Mouse (Mus musculus): ENCODE measurements around the gene Arrdc1. TPM values are rescaled to one million over a fixed set of nuclear protein-coding genes. Genes with fewer than 3 reads are reported as not detected.

Gene Arrdc1
- polyA plus RNA-seq, 1 experiment from 2014 or later, result 14.4 TPM

DNA sequence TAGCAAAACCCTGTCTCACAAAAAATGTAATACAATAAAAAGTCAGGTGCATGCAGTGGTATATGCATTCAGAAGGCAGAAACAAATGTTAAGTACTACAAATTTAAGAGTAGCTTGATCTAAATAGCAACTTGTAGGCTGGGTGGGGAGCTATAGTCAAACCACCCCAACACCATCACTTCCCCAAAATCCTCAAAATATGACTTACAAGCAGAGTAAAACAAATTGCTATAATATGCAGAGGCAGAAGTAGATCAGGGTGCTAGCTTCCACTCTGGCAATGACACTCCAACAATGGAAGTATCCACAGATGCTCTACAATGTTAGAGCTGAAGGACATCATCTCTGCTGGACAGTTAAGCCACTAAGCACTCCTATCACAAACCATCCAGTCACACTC, 22.5 kb downstream of the Arrdc1 start:
- no peak overlapping the region for H3K4me2 ChIP-seq (replicated peaks; ENCODE audit: low read depth, low read length)
- no peaks in the 10 kb centered on the region for H3K9me3 ChIP-seq (ENCODE audit: control insufficient read depth, low read length)
- no peak overlapping the region for H3K4me3 ChIP-seq (ENCODE audit: low read depth, low read length)
- ATAC-seq (ENCODE audit: low FRiP score), result no peak
- H3K36me3 ChIP-seq (ENCODE audit: control insufficient read depth, insufficient read depth, low read length), result no peaks in the 10 kb centered on the region
- no peak for DNase-seq (ENCODE audit: low spot score)
- no peak overlapping the region for H3K9ac ChIP-seq (ENCODE audit: low read depth, low read length)
- H3K4me1 ChIP-seq (replicated peaks; ENCODE audit: control insufficient read depth, insufficient read depth, low read length), result peaks cover under 1% of the 10 kb centered on the region; the same call in 1 of the 2 replicates
- H3K27ac ChIP-seq (ENCODE audit: low read depth, low read length), result no peak overlapping the region
- H3K27me3 ChIP-seq (ENCODE audit: control insufficient read depth, insufficient read depth, low read length), result no peaks in the 10 kb centered on the region

DNA sequence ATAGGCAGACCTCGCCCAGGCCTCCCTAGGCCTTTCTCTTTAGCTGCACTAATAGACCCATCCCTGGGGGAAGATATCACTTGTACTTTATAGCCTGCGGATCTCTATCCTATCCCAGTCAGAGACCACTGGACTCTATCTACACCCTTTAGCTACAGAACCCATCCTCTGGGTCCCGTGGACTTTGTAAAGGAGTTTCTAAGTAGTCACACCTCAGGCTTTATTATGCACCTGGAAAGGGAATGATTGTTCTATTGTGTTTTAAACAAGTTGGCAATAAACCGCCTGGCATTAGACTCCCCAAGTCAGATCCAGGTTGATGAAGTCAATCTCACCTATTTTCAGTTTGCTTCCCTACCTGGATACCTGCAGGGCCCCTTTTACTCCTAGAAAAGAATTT, 22.9 kb downstream of the Arrdc1 start:
- H3K27ac ChIP-seq (ENCODE audit: low read depth, low read length), result no peak overlapping the region
- H3K9me3 ChIP-seq (ENCODE audit: control insufficient read depth, low read length), result no peaks in the 10 kb centered on the region
- WGBS, result 99% methylated on average over 4 of the region's 4 CpGs
- no peaks in the 10 kb centered on the region for H3K36me3 ChIP-seq (ENCODE audit: control insufficient read depth, insufficient read depth, low read length)
- no peak overlapping the region for H3K4me2 ChIP-seq (replicated peaks; ENCODE audit: low read depth, low read length)
- no peaks in the 10 kb centered on the region for H3K27me3 ChIP-seq (ENCODE audit: control insufficient read depth, insufficient read depth, low read length)
- DNase-seq (ENCODE audit: low spot score) (no peak), ATAC-seq (ENCODE audit: low FRiP score) (no peak)
- no peak overlapping the region for H3K9ac ChIP-seq (ENCODE audit: low read depth, low read length)
- H3K4me3 ChIP-seq (ENCODE audit: low read depth, low read length), result no peak overlapping the region
- H3K4me1 ChIP-seq (replicated peaks; ENCODE audit: control insufficient read depth, insufficient read depth, low read length), result no peaks in the 10 kb centered on the region

DNA sequence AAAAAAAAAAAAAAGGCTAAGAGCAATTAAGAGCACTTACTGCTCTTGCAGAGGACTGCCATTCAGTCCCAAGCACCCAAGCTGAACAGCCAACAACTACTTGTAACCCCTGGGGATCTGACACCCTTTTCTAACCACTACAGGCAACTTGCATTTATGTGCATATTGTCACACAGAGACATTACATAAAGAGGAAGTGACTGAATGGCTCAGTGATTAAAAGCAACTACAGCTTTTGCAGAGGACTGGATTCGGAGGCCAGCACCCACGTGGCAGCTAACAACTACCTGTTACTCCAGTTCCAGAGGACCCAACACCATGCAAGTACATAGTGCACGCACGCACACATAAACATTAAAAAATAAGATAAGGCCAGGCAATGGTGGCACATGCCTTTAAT, 24.6 kb downstream of the Arrdc1 start:
- H3K4me3 ChIP-seq (ENCODE audit: low read depth, low read length), result no peak overlapping the region
- H3K36me3 ChIP-seq (ENCODE audit: control insufficient read depth, insufficient read depth, low read length), result no peaks in the 10 kb centered on the region
- H3K9ac ChIP-seq (ENCODE audit: low read depth, low read length), result no peak overlapping the region
- DNase-seq (ENCODE audit: low spot score) (no peak), ATAC-seq (ENCODE audit: low FRiP score) (no peak)
- no peaks in the 10 kb centered on the region for H3K9me3 ChIP-seq (ENCODE audit: control insufficient read depth, low read length)
- 96% methylated on average over 4 of the region's 4 CpGs for WGBS
- no peaks in the 10 kb centered on the region for H3K27me3 ChIP-seq (ENCODE audit: control insufficient read depth, insufficient read depth, low read length)
- H3K27ac ChIP-seq (ENCODE audit: low read depth, low read length), result no peak overlapping the region
- peaks cover 4% of the 10 kb centered on the region; the same call in 1 of the 2 replicates for H3K4me1 ChIP-seq (replicated peaks; ENCODE audit: control insufficient read depth, insufficient read depth, low read length)
- H3K4me2 ChIP-seq (replicated peaks; ENCODE audit: low read depth, low read length), result no peak overlapping the region

DNA sequence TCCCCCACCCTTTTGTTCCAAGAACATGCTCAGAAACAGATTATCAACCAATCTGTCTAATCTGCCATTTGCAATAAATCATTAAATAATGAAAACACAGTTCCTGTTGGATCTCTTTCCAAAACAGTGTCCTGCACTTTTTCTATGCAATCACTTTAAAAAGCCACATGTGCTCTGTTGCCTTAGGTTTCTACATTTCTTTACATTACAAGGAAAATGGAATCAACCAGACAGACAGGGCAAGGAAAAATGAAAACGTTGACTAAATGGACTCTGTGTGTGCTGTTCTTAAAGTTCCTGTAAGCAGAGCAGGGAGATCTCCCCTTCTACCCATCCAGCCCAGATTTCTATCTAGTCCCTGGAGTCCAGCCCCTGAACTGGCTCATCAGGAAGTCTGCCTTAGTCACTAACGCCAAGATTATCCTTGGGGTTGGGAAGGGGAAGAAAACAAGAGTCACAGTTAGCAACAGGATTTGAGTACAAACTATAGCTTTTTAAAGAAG, 29.3 kb downstream of the Arrdc1 start:
- Histone ChIP-seq H3K4me2 (replicated peaks; ENCODE audit: low read depth, low read length) (no peak overlapping the region), H3K36me3 (ENCODE audit: control insufficient read depth, insufficient read depth, low read length) (no peaks in the 10 kb centered on the region), H3K9ac (ENCODE audit: low read depth, low read length) (0 out of 2 replicates have a peak overlapping the region, but pooled peaks have one; percentile 1), H3K4me1 (replicated peaks; ENCODE audit: control insufficient read depth, insufficient read depth, low read length) (peaks cover 4% of the 10 kb centered on the region; the same call in 1 of the 2 replicates), H3K4me3 (ENCODE audit: low read depth, low read length) (no peak overlapping the region), H3K27ac (ENCODE audit: low read depth, low read length) (peak overlapping the region; percentile 65), H3K9me3 (ENCODE audit: control insufficient read depth, low read length) (no peaks in the 10 kb centered on the region), H3K27me3 (ENCODE audit: control insufficient read depth, insufficient read depth, low read length) (no peaks in the 10 kb centered on the region)
- DNase-seq (ENCODE audit: low spot score), result no peak
- WGBS, result 27% methylated on average over 2 of the region's 2 CpGs
- ATAC-seq (ENCODE audit: low FRiP score), result no peak

DNA sequence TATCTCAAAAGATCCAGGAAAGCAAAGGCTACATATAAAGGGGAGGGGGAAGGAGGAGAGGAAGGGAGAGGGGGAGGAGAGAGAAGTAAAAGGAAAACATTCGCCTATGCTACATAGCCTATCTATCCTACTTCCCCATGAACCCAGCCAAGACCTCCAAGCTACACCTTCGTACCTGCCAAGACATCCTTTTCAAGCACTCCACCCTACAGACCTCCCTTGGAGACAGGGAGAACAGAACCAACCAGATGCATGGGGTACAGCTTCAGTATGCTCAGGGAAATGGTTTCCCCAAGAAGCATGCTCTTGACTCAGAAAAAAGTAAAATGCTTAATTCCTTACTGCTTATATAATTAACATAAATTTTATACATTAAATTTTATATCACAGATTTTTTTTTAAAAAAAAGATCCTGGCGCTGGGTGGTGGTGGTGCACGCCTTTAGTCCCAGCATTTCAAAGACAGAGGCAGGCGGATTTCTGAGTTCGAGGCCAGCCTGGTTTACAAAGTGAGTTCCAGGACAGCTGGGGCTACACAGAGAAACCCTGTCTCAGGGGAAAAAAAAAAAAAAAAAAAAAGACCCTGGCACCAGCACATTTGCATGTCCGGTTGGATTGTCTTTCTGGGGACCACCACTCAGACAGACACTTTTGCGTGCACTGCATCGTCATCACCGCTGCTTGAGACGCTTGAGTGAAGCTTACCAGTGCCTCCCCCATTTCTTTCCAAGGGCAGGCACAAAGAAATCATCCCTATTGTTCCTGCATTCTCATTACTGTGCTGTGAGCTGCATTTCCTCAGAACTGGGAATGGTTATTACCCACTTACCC, 30.0 kb downstream of the Arrdc1 start:
- WGBS, result 54% methylated on average over 11 of the region's 11 CpGs
- no peak overlapping the region for H3K4me2 ChIP-seq (replicated peaks; ENCODE audit: low read depth, low read length)
- H3K27ac ChIP-seq (ENCODE audit: low read depth, low read length), result peak overlapping the region; percentile 65
- H3K27me3 ChIP-seq (ENCODE audit: control insufficient read depth, insufficient read depth, low read length), result no peaks in the 10 kb centered on the region
- DNase-seq (ENCODE audit: low spot score), result peak; percentile 62
- no peak overlapping the region for H3K9ac ChIP-seq (ENCODE audit: low read depth, low read length)
- H3K4me1 ChIP-seq (replicated peaks; ENCODE audit: control insufficient read depth, insufficient read depth, low read length), result peaks cover 4% of the 10 kb centered on the region; the same call in 1 of the 2 replicates
- H3K9me3 ChIP-seq (ENCODE audit: control insufficient read depth, low read length), result no peaks in the 10 kb centered on the region
- H3K4me3 ChIP-seq (ENCODE audit: low read depth, low read length), result no peak overlapping the region
- no peaks in the 10 kb centered on the region for H3K36me3 ChIP-seq (ENCODE audit: control insufficient read depth, insufficient read depth, low read length)
- peak; percentile 90 for ATAC-seq (ENCODE audit: low FRiP score)

DNA sequence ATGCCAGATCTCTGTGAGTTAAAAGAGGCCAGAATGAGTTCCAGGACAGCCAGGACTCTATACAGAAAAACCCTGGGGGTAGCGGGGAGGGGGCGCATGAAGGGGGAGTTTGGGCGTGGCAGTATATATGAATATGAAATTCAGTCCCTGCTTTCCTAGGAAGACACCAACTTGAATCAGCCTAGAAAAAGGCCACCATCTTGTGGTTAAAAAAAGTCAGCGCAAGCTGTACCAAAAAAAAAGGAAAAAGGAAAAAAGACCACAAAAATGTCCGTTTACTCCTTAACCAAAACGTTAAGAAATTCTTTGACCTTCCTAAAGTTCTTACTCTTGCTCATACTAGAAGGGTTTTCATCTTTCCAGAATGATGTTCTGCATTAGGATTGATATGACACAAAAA, 32.1 kb downstream of the Arrdc1 start:
- peaks cover 4% of the 10 kb centered on the region; the same call in 1 of the 2 replicates for H3K4me1 ChIP-seq (replicated peaks; ENCODE audit: control insufficient read depth, insufficient read depth, low read length)
- no peak overlapping the region for H3K4me2 ChIP-seq (replicated peaks; ENCODE audit: low read depth, low read length)
- H3K4me3 ChIP-seq (ENCODE audit: low read depth, low read length), result no peak overlapping the region
- H3K36me3 ChIP-seq (ENCODE audit: control insufficient read depth, insufficient read depth, low read length), result no peaks in the 10 kb centered on the region
- H3K9me3 ChIP-seq (ENCODE audit: control insufficient read depth, low read length), result no peaks in the 10 kb centered on the region
- no peak overlapping the region for H3K27ac ChIP-seq (ENCODE audit: low read depth, low read length)
- ATAC-seq (ENCODE audit: low FRiP score) (no peak), DNase-seq (ENCODE audit: low spot score) (no peak)
- no peak overlapping the region for H3K9ac ChIP-seq (ENCODE audit: low read depth, low read length)
- WGBS, result 90% methylated on average over 6 of the region's 6 CpGs
- no peaks in the 10 kb centered on the region for H3K27me3 ChIP-seq (ENCODE audit: control insufficient read depth, insufficient read depth, low read length)

- Histone ChIP-seq H3K9ac (ENCODE audit: low read depth, low read length) (no peak overlapping the region), H3K4me2 (replicated peaks; ENCODE audit: low read depth, low read length) (no peak overlapping the region), H3K4me1 (replicated peaks; ENCODE audit: control insufficient read depth, insufficient read depth, low read length) (0 out of 2 replicates have a peak, but pooled peaks cover 4% of the 10 kb centered on the region), H3K9me3 (ENCODE audit: control insufficient read depth, low read length) (no peaks in the 10 kb centered on the region), H3K4me3 (ENCODE audit: low read depth, low read length) (no peak overlapping the region), H3K27ac (ENCODE audit: low read depth, low read length) (no peak overlapping the region), H3K27me3 (ENCODE audit: control insufficient read depth, insufficient read depth, low read length) (no peaks in the 10 kb centered on the region), H3K36me3 (ENCODE audit: control insufficient read depth, insufficient read depth, low read length) (no peaks in the 10 kb centered on the region)
- WGBS, result 97% methylated on average over 5 of the region's 5 CpGs
- DNase-seq (ENCODE audit: low spot score) (no peak), ATAC-seq (ENCODE audit: low FRiP score) (no peak)
Measured at GRCm38 (mm10) chr2:24901055-24901454, 34.0 kb downstream of the Arrdc1 start.

- Histone ChIP-seq H3K4me3 (ENCODE audit: low read depth, low read length) (no peak overlapping the region), H3K36me3 (ENCODE audit: control insufficient read depth, insufficient read depth, low read length) (no peaks in the 10 kb centered on the region), H3K4me2 (replicated peaks; ENCODE audit: low read depth, low read length) (no peak overlapping the region), H3K4me1 (replicated peaks; ENCODE audit: control insufficient read depth, insufficient read depth, low read length) (no peaks in the 10 kb centered on the region), H3K27me3 (ENCODE audit: control insufficient read depth, insufficient read depth, low read length) (no peaks in the 10 kb centered on the region), H3K27ac (ENCODE audit: low read depth, low read length) (no peak overlapping the region), H3K9ac (ENCODE audit: low read depth, low read length) (no peak overlapping the region), H3K9me3 (ENCODE audit: control insufficient read depth, low read length) (no peaks in the 10 kb centered on the region)
- ATAC-seq (ENCODE audit: low FRiP score) (no peak), DNase-seq (ENCODE audit: low spot score) (no peak)
- 92% methylated on average over 2 of the region's 2 CpGs for WGBS
Measured at GRCm38 (mm10) chr2:24899292-24899691, 35.8 kb downstream of the Arrdc1 start.

- no peaks in the 10 kb centered on the region for H3K4me1 ChIP-seq (replicated peaks; ENCODE audit: control insufficient read depth, insufficient read depth, low read length)
- 87% methylated on average over 4 of the region's 4 CpGs for WGBS
- no peaks in the 10 kb centered on the region for H3K9me3 ChIP-seq (ENCODE audit: control insufficient read depth, low read length)
- H3K9ac ChIP-seq (ENCODE audit: low read depth, low read length), result no peak overlapping the region
- ATAC-seq (ENCODE audit: low FRiP score) (no peak), DNase-seq (ENCODE audit: low spot score) (no peak)
- no peaks in the 10 kb centered on the region for H3K27me3 ChIP-seq (ENCODE audit: control insufficient read depth, insufficient read depth, low read length)
- H3K4me2 ChIP-seq (replicated peaks; ENCODE audit: low read depth, low read length), result no peak overlapping the region
- H3K4me3 ChIP-seq (ENCODE audit: low read depth, low read length), result no peak overlapping the region
- H3K36me3 ChIP-seq (ENCODE audit: control insufficient read depth, insufficient read depth, low read length), result no peaks in the 10 kb centered on the region
- H3K27ac ChIP-seq (ENCODE audit: low read depth, low read length), result no peak overlapping the region
Measured at GRCm38 (mm10) chr2:24896761-24897160, 38.3 kb downstream of the Arrdc1 start.

Measured in hindbrain, embryonic 11.5 days (tissue).